Mouse (Mus musculus) myocyte (in vitro differentiated cells): Measurements from ENCODE around the gene Plekhf1. TPM values are rescaled to one million over a fixed set of nuclear protein-coding genes. Genes with fewer than 3 reads are reported as not detected.

Experiments used
- H3K27me3 ChIP-seq: one replicate; pipeline ENCODE4 v1.6.1; 2011; ENCODE audit not compliant: control insufficient read depth, insufficient read depth, insufficient read length
- H3K36me3 ChIP-seq: one replicate; pipeline ENCODE4 v1.6.1; 2011; ENCODE audit not compliant: control insufficient read depth, insufficient read depth
- H3K4me2 ChIP-seq: one replicate; pipeline ENCODE4 v1.6.1; 2011; ENCODE audit warnings: low read depth, control low read depth
- H3K4me3 ChIP-seq: one replicate; pipeline ENCODE4 v1.5.1; 2011; ENCODE audit warnings: mild to moderate bottlenecking, control low read depth, moderate library complexity
- H3K79me2 ChIP-seq: one replicate; pipeline ENCODE4 v1.6.1; 2011; ENCODE audit not compliant: control insufficient read depth, insufficient read depth
- H3ac ChIP-seq: one replicate; pipeline ENCODE4 v1.6.1; 2011; ENCODE audit not compliant: control insufficient read depth, insufficient read length
- CEBPB ChIP-seq: IDR thresholded peaks from 2 replicates; pipeline ENCODE4 v1.6.1; 2011; ENCODE audit warnings: mild to moderate bottlenecking, moderate library complexity; ENCODE audit not compliant: poor library complexity, insufficient read depth, severe bottlenecking
- E2F4 ChIP-seq: IDR thresholded peaks from one replicate; pipeline ENCODE4 v1.6.1; 2011; ENCODE audit warnings: mild to moderate bottlenecking, control low read depth, moderate library complexity; ENCODE audit not compliant: insufficient read depth
- MAX ChIP-seq: IDR thresholded peaks from one replicate; pipeline ENCODE4 v1.6.1; 2011; ENCODE audit warnings: low read depth, mild to moderate bottlenecking, control low read depth
- MYOD1 ChIP-seq, 3 experiments: IDR thresholded peaks; one replicate each; pipeline ENCODE4 v1.6.1; 2011; ENCODE audit warnings: control low read depth in 2 of 3, low read depth in 2 of 3, mild to moderate bottlenecking in 2 of 3, moderate library complexity in 1 of 3; ENCODE audit not compliant: insufficient read length in 2 of 3, control insufficient read depth in 1 of 3
- MYOG ChIP-seq, 3 experiments: IDR thresholded peaks; one replicate each; pipeline ENCODE4 v1.6.1; 2011; ENCODE audit warnings: control low read depth in 2 of 3, low read depth in 2 of 3, mild to moderate bottlenecking in 2 of 3; ENCODE audit not compliant: insufficient read length in 2 of 3, control insufficient read depth in 1 of 3, insufficient read depth in 1 of 3
- POLR2A ChIP-seq: IDR thresholded peaks from one replicate; pipeline ENCODE4 v1.6.1; 2011; ENCODE audit warnings: low read depth, mild to moderate bottlenecking, control low read depth, moderate library complexity; ENCODE audit not compliant: insufficient read length
- POLR2AphosphoS2 ChIP-seq: IDR thresholded peaks from one replicate; pipeline ENCODE4 v1.6.1; 2011; ENCODE audit warnings: low read depth, control low read depth; ENCODE audit not compliant: insufficient read length
- REST ChIP-seq: IDR thresholded peaks from one replicate; pipeline ENCODE4 v1.6.1; 2011; ENCODE audit warnings: mild to moderate bottlenecking, control low read depth, moderate library complexity; ENCODE audit not compliant: insufficient read depth, insufficient read length
- SRF ChIP-seq: IDR thresholded peaks from one replicate; pipeline ENCODE4 v1.6.1; 2011; ENCODE audit warnings: low read depth; ENCODE audit not compliant: control insufficient read depth, insufficient read length
- TCF12 ChIP-seq: IDR thresholded peaks from one replicate; pipeline ENCODE4 v1.6.1; 2011; ENCODE audit warnings: mild to moderate bottlenecking, control low read depth; ENCODE audit not compliant: poor library complexity, insufficient read depth, severe bottlenecking
- TCF3 ChIP-seq: IDR thresholded peaks from one replicate; pipeline ENCODE4 v1.6.1; 2011; ENCODE audit warnings: low read depth, control low read depth; ENCODE audit not compliant: insufficient read length
- USF1 ChIP-seq: IDR thresholded peaks from one replicate; pipeline ENCODE4 v1.6.1; 2011; ENCODE audit warnings: low read depth, mild to moderate bottlenecking, control low read depth, moderate library complexity
- polyA plus RNA-seq: library from polyadenylated mRNA; unstranded; fragments of >200 nt; fragmentation: generic; extraction: Trizol; gene quantifications from one replicate; pipeline ENCODE4 v1.2.1, GENCODE M21; 2012; ENCODE audit warnings: missing spikeins

Gene Plekhf1
- polyA plus RNA-seq, 1 experiment = 3.0 TPM

DNA sequence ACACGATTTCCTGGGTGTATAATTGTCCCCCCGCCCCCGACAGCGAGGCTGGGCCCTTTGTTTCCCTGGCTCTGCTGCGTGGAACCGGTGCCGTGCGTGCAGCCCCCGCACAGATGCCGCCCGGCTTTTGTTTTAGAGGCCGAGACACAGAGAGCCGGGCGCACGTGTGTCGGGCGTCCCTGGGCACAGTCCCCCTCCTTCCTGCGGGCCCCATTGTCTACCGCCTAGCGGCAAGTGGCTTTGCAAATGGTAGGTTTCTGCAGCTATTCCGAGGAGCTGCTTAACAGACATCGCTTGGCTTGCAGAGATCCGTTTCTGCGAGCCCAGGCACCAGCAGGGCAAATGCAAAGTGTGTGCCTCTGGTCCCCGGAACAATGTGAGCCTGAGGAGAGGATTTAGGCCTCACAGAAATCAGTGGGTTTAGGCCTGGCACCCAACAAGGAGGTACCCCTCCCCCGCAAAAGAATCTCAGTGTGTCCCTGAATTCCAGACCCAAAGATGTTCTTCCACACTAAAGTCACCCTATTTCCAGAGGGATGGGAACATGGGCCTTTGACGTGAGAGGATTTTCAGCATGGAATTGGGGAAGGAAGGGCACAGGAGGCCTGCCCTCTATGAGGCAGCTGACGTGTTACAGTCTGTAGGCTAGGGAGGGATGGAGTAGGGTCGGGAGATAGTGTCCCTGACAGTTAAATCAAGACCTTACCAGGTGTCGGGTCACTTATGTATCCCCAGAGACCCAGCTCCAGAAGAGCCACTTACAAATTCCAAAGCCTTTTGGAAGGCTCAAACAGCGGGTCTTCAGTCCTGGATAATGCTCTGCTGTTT, 53.3 kb downstream of the Plekhf1 start:
- TF ChIP-seq POLR2A = no peak
- TF ChIP-seq MYOG (IDR thresholded peaks at IDR 0.05; ENCODE audit: control insufficient read depth in 1 of 3, insufficient read depth in 1 of 3, insufficient read length in 2 of 3, low read depth in 2 of 3) = no peak
- no peak for TF ChIP-seq POLR2AphosphoS2
- TF ChIP-seq E2F4 = no peak
- TF ChIP-seq MAX = no peak
- TF ChIP-seq TCF12 = no peak
- TF ChIP-seq CEBPB = no peak
- TF ChIP-seq TCF3 = no peak
- no peak for TF ChIP-seq REST
- no peak for TF ChIP-seq SRF
- no peak for TF ChIP-seq USF1
- TF ChIP-seq MYOD1 (IDR thresholded peaks at IDR 0.05; ENCODE audit: control insufficient read depth in 1 of 3, insufficient read length in 2 of 3, low read depth in 2 of 3) = no peak
- H3K79me2 ChIP-seq = no peaks in the 10 kb centered on the region

DNA sequence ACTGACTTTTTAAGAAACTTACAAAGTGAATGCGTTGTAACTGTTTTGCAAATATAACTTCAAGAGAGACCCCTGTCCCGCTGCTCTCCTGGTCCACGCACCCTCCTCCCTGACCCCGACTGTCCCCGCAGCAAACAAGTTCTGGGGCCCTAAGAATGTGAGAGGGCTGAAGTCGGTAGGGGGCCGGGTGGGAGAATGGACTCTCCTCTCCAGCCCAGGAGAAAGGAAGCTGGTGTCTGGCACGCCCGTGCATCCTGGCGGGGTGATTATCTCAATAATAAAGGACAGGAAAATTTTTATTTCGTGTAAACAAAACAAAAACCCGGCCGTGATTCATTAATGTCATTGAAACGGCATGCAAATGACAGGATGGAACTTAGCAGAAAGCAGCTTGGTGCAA, 53.9 kb downstream of the Plekhf1 start:
- H3K79me2 ChIP-seq = no peaks in the 10 kb centered on the region
- no peak for TF ChIP-seq TCF12
- no peak for TF ChIP-seq REST
- no peak for TF ChIP-seq SRF
- no peak for TF ChIP-seq MYOD1 (IDR thresholded peaks at IDR 0.05; ENCODE audit: control insufficient read depth in 1 of 3, insufficient read length in 2 of 3, low read depth in 2 of 3)
- TF ChIP-seq TCF3 = no peak
- TF ChIP-seq POLR2AphosphoS2 = no peak
- no peak for TF ChIP-seq MAX
- TF ChIP-seq USF1 = no peak
- H3K4me3 ChIP-seq = no peak overlapping the region
- H3K4me2 ChIP-seq = no peak overlapping the region
- peaks cover 22% of the 10 kb centered on the region for H3K27me3 ChIP-seq
- H3ac ChIP-seq = no peak overlapping the region
- no peaks in the 10 kb centered on the region for H3K36me3 ChIP-seq

More for the DNA sequence above, 53.3 kb downstream of the Plekhf1 start:
- peaks cover 22% of the 10 kb centered on the region for H3K27me3 ChIP-seq
- H3K4me3 ChIP-seq = no peak overlapping the region
- no peaks in the 10 kb centered on the region for H3K36me3 ChIP-seq
- H3ac ChIP-seq = no peak overlapping the region
- no peak overlapping the region for H3K4me2 ChIP-seq

DNA sequence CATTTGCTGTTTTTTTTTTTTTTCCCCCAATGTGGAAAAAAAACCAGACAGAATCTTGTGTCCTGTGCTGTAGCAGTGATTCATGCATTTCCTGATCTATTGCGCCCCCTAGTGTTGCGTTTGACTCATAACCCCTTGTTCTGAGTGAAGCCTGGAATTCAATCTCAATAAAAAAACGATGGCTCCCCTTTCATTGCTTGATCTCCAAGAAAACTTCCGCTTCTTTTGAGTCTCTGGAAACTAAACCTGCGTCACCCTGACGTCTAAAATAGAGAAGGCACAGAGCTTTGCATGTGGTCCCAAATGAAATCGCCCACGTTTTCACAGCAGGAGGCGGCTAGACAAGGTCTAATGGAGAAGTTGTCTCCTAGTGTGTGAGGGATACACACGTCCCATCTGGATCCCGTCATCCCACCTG, 60.1 kb downstream of the Plekhf1 start:
- Histone ChIP-seq H3K36me3 (no peaks in the 10 kb centered on the region), H3K4me3 (no peak overlapping the region), H3K27me3 (peaks cover 9% of the 10 kb centered on the region), H3K79me2 (no peaks in the 10 kb centered on the region), H3K4me2 (peak overlapping the region; percentile 30), H3ac (no peak overlapping the region)
- no peak for TF ChIP-seq REST

Other genes starting within 250 kb of the Plekhf1 start
- 13.4 TPM for gene Uri1, start 204.5 kb downstream of the Plekhf1 start, polyA plus RNA-seq
- 7.4 TPM for gene Ccne1, start 120.5 kb downstream of the Plekhf1 start, polyA plus RNA-seq
- 5.1 TPM for gene 1600014C10Rik, start 44.8 kb downstream of the Plekhf1 start, polyA plus RNA-seq
- gene Pop4, start 43.4 kb upstream of the Plekhf1 start, polyA plus RNA-seq = 10.0 TPM